Mouse (Mus musculus): ENCODE data around the gene Fam161a.

DNA sequence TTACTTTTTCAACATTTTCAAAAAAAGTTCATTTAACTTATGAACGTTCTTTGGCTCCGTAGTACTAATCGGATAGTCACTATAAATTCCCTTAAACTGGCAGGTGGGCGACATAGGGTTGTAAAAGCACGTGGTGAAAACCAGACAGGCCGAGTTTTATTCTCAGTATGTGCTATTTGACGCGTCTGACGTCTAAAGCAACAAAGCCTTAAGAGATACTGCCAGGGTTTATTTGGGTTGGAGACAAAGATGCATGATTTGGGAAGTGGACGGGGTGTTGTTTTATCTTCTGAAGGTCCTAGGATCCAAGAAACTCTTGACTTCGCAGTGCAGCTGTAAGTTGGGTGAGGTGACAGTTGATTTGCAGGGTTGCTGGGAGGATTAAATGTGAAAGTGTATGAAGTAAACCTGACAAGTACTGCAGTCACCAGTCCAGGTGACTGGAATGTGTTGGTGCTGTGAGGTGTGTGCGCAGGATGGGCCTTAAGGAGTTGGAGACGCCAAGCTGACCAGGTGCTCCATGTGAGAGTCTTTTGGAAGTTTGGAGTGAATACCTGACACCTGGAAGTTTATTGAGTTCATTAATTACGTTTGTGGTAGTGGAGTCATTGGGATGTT, 16.0 kb upstream of the Fam161a start:
- TF ChIP-seq POLR2A (IDR thresholded peaks at IDR 0.05; ENCODE audit: borderline replicate concordance, insufficient read depth, low read length) (no peak), CTCF (IDR thresholded peaks at IDR 0.05; ENCODE audit: borderline replicate concordance, insufficient read depth, low read depth, low read length) (no peak)
